Mouse (Mus musculus) MEL (cell line): ENCODE results near the gene Tppp3. TPM values are rescaled to one million over a fixed set of nuclear protein-coding genes. Genes with fewer than 3 reads are reported as not detected.

ENCODE experiments used
- DNase-seq: peaks from one replicate; pipeline ENCODE4 v3.0.0; 2011; ENCODE audit warnings: low read depth, low spot score
- H3K27ac ChIP-seq: 2 replicates; pipeline ENCODE4 v1.5.1; 2012; ENCODE audit warnings: low read depth, mild to moderate bottlenecking, control low read depth, low read length, moderate library complexity; ENCODE audit not compliant: control insufficient read depth
- H3K27me3 ChIP-seq, 2 experiments: fragments of 150-350 bp in 1 of 2; sonication (generic) in 1 of 2; 2 replicates each; pipeline ENCODE4 v1.6.1; 2012; ENCODE audit warnings: low read length in 2 of 2, mild to moderate bottlenecking in 2 of 2, improper control_type of control experiment in 1 of 2, moderate library complexity in 1 of 2; ENCODE audit not compliant: insufficient read depth in 2 of 2, control insufficient read depth in 1 of 2
- H3K36me3 ChIP-seq, 2 experiments: 2 replicates each; pipeline ENCODE4 v1.6.1; 2012 to 2014; ENCODE audit warnings: low read length in 2 of 2, improper control_type of control experiment in 1 of 2, inconsistent platforms in 1 of 2, mild to moderate bottlenecking in 1 of 2; ENCODE audit not compliant: insufficient read depth in 2 of 2, control insufficient read depth in 1 of 2
- H3K4me1 ChIP-seq, 2 experiments: fragments of 150-350 bp in 1 of 2; sonication (generic) in 1 of 2; 2 replicates each; pipeline ENCODE4 v1.6.1; 2012; ENCODE audit warnings: low read length in 2 of 2, improper control_type of control experiment in 1 of 2, mild to moderate bottlenecking in 1 of 2; ENCODE audit not compliant: insufficient read depth in 2 of 2, control insufficient read depth in 1 of 2
- H3K4me3 ChIP-seq, 2 experiments: fragments of 150-350 bp in 1 of 2; sonication (generic) in 1 of 2; 2 replicates each; pipeline ENCODE4 v1.5.1; 2012; ENCODE audit warnings: low read depth in 2 of 2, low read length in 2 of 2, mild to moderate bottlenecking in 2 of 2, moderate library complexity in 2 of 2, control low read depth in 1 of 2, improper control_type of control experiment in 1 of 2; ENCODE audit not compliant: control insufficient read depth in 1 of 2, insufficient read depth in 1 of 2
- H3K79me2 ChIP-seq: 2 replicates; pipeline ENCODE4 v1.6.1; 2012; ENCODE audit warnings: mild to moderate bottlenecking, low read length, moderate library complexity; ENCODE audit not compliant: control insufficient read depth, poor library complexity, insufficient read depth
- H3K9ac ChIP-seq: 2 replicates; pipeline ENCODE4 v1.6.1; 2012; ENCODE audit warnings: low read depth, mild to moderate bottlenecking, control low read depth, low read length, moderate library complexity; ENCODE audit not compliant: control insufficient read depth, poor library complexity, severe bottlenecking
- H3K9me3 ChIP-seq: fragments of 150-350 bp; sonication (generic); replicated peaks from 2 replicates; pipeline ENCODE4 v1.6.1; 2012; ENCODE audit warnings: mild to moderate bottlenecking, low read length, improper control_type of control experiment, moderate library complexity; ENCODE audit not compliant: insufficient read depth
- BHLHE40 ChIP-seq: IDR thresholded peaks from 2 replicates; pipeline ENCODE4 v1.6.1; 2012; ENCODE audit warnings: low read depth, mild to moderate bottlenecking, inconsistent platforms, low read length, improper control_type of control experiment, borderline replicate concordance
- CHD2 ChIP-seq: IDR thresholded peaks from 2 replicates; pipeline ENCODE4 v1.6.1; 2011; ENCODE audit warnings: low read length, improper control_type of control experiment
- CTCF ChIP-seq, 3 experiments: IDR thresholded peaks in 2 of 3; conservative IDR thresholded peaks in 1 of 3; 2 replicates each; pipeline ENCODE4 v1.5.1; 2011 to 2012; ENCODE audit warnings: low read length in 3 of 3, low read depth in 2 of 3, mild to moderate bottlenecking in 2 of 3, improper control_type of control experiment in 1 of 3, inconsistent platforms in 1 of 3, mixed read lengths in 1 of 3, moderate library complexity in 1 of 3; ENCODE audit not compliant: control insufficient read depth in 1 of 3, insufficient read depth in 1 of 3, poor library complexity in 1 of 3, severe bottlenecking in 1 of 3
- E2F4 ChIP-seq: IDR thresholded peaks from 2 replicates; pipeline ENCODE4 v1.6.1; 2011; ENCODE audit warnings: low read depth, low read length, improper control_type of control experiment, borderline replicate concordance
- ETS1 ChIP-seq: IDR thresholded peaks from 2 replicates; pipeline ENCODE4 v1.6.1; 2012; ENCODE audit warnings: low read depth, mild to moderate bottlenecking, inconsistent platforms, low read length, improper control_type of control experiment, moderate library complexity
- HCFC1 ChIP-seq: IDR thresholded peaks from 2 replicates; pipeline ENCODE4 v1.6.1; 2012; ENCODE audit warnings: low read depth, mild to moderate bottlenecking, inconsistent platforms, low read length, improper control_type of control experiment, moderate library complexity
- JUND ChIP-seq: IDR thresholded peaks from 2 replicates; pipeline ENCODE4 v1.6.1; 2011; ENCODE audit warnings: low read depth, mild to moderate bottlenecking, improper control_type of control experiment, low read length
- MAFK ChIP-seq: IDR thresholded peaks from 2 replicates; pipeline ENCODE4 v1.6.1; 2011; ENCODE audit warnings: low read depth, mild to moderate bottlenecking, low read length, improper control_type of control experiment, borderline replicate concordance
- MAX ChIP-seq: IDR thresholded peaks from 2 replicates; pipeline ENCODE4 v1.6.1; 2011; ENCODE audit warnings: low read length, improper control_type of control experiment
- MXI1 ChIP-seq: IDR thresholded peaks from 2 replicates; pipeline ENCODE4 v1.6.1; 2011; ENCODE audit warnings: mild to moderate bottlenecking, low read depth, low read length, improper control_type of control experiment
- NELFE ChIP-seq: IDR thresholded peaks from 2 replicates; pipeline ENCODE4 v1.6.1; 2011; ENCODE audit warnings: low read depth, low read length, improper control_type of control experiment
- NRF1 ChIP-seq: IDR thresholded peaks from 2 replicates; pipeline ENCODE4 v1.6.1; 2014; ENCODE audit warnings: low read depth, mild to moderate bottlenecking, inconsistent platforms, low read length, improper control_type of control experiment, moderate library complexity; ENCODE audit not compliant: poor library complexity, insufficient read depth, severe bottlenecking
- POLR2A ChIP-seq, 2 experiments: IDR thresholded peaks; 2 replicates each; pipeline ENCODE4 v1.6.1; 2011 to 2012; ENCODE audit warnings: low read length in 2 of 2, mild to moderate bottlenecking in 2 of 2, control low read depth in 1 of 2, improper control_type of control experiment in 1 of 2, low read depth in 1 of 2, moderate library complexity in 1 of 2; ENCODE audit not compliant: control insufficient read depth in 1 of 2, insufficient read depth in 1 of 2, poor library complexity in 1 of 2
- POLR2AphosphoS2 ChIP-seq: IDR thresholded peaks from 2 replicates; pipeline ENCODE4 v1.6.1; 2011; ENCODE audit warnings: low read length, improper control_type of control experiment
- POLR2AphosphoS5 ChIP-seq: IDR thresholded peaks from 2 replicates; pipeline ENCODE4 v1.6.1; 2012; ENCODE audit warnings: low read depth, borderline replicate concordance, mild to moderate bottlenecking, inconsistent platforms, low read length, moderate library complexity, mixed read lengths
- RAD21 ChIP-seq: IDR thresholded peaks from 2 replicates; pipeline ENCODE4 v1.6.1; 2011; ENCODE audit warnings: mild to moderate bottlenecking, low read depth, low read length, improper control_type of control experiment
- RCOR1 ChIP-seq: IDR thresholded peaks from 2 replicates; pipeline ENCODE4 v1.6.1; 2012; ENCODE audit warnings: low read depth, mild to moderate bottlenecking, inconsistent platforms, low read length, improper control_type of control experiment
- SIN3A ChIP-seq: IDR thresholded peaks from 2 replicates; pipeline ENCODE4 v1.6.1; 2012; ENCODE audit warnings: low read length, improper control_type of control experiment, inconsistent platforms
- SMC3 ChIP-seq: IDR thresholded peaks from 2 replicates; pipeline ENCODE4 v1.6.1; 2011; ENCODE audit warnings: low read depth, low read length, improper control_type of control experiment
- TCF12 ChIP-seq: IDR thresholded peaks from 2 replicates; pipeline ENCODE4 v1.6.1; 2014; ENCODE audit warnings: low read depth, mild to moderate bottlenecking, inconsistent platforms, low read length, improper control_type of control experiment, moderate library complexity
- USF2 ChIP-seq, 2 experiments: IDR thresholded peaks; 2 replicates each; pipeline ENCODE4 v1.6.1; 2011 to 2012; ENCODE audit warnings: improper control_type of control experiment in 2 of 2, low read length in 2 of 2, borderline replicate concordance in 1 of 2, inconsistent platforms in 1 of 2, low read depth in 1 of 2, mild to moderate bottlenecking in 1 of 2; ENCODE audit not compliant: insufficient read depth in 1 of 2
- ZC3H11A ChIP-seq: IDR thresholded peaks from 2 replicates; pipeline ENCODE4 v1.6.1; 2012; ENCODE audit warnings: low read depth, mild to moderate bottlenecking, inconsistent platforms, low read length, improper control_type of control experiment
- ZKSCAN1 ChIP-seq: IDR thresholded peaks from 2 replicates; pipeline ENCODE4 v1.6.1; 2012; ENCODE audit warnings: low read depth, mild to moderate bottlenecking, inconsistent platforms, low read length, improper control_type of control experiment, moderate library complexity
- ZNF384 ChIP-seq: IDR thresholded peaks from 2 replicates; pipeline ENCODE4 v1.6.1; 2012; ENCODE audit warnings: low read depth, mild to moderate bottlenecking, inconsistent platforms, low read length, improper control_type of control experiment
- polyA plus RNA-seq, 2 experiments: library from polyadenylated mRNA; stranded (reverse) in 1 of 2; unstranded in 1 of 2; fragments of >175 nt in 1 of 2; fragments of >200 nt in 1 of 2; gene quantifications; 2 replicates each; pipeline versions ENCODE4 v1.2.1 to v1.2.4; 2012; ENCODE audit warnings: low replicate concordance in 2 of 2, low read depth in 1 of 2; ENCODE audit not compliant: insufficient read length in 2 of 2, insufficient read depth in 1 of 2, missing spikeins in 1 of 2
- total RNA-seq: library from RNA; depleted of rRNA; stranded (reverse); fragments of 300-350 nt; gene quantifications from 2 replicates; pipeline ENCODE4 v1.2.3, GENCODE M21; 2012

Tppp3 gene
- total and polyA plus RNA-seq, 3 experiments, result 0.81 to 1.7 TPM; not detected in 1

- no peak for DNase-seq
Measured at GRCm38 (mm10) chr8:105442661-105443060, 28.7 kb downstream of the Tppp3 start.

GRCm38 (mm10) chr8:105441433-105441832, 29.9 kb downstream of the Tppp3 start:
- Histone ChIP-seq H3K9ac (no peak overlapping the region), H3K36me3 (no peaks in the 10 kb centered on the region), H3K27ac (no peak overlapping the region), H3K79me2 (no peaks in the 10 kb centered on the region), H3K4me3 (no peak overlapping the region), H3K27me3 (peaks cover 17% of the 10 kb centered on the region in 2 experiments), H3K4me1 (no peaks in the 10 kb centered on the region), H3K9me3 (no peaks in the 10 kb centered on the region)
- DNase-seq, result peak; percentile 71
- TF ChIP-seq RAD21 (peak; percentile 27), NRF1 (no peak), TCF12 (no peak), RCOR1 (no peak), CHD2 (no peak), JUND (no peak), E2F4 (no peak), SMC3 (peak; percentile 71), ZNF384 (no peak), CTCF (IDR thresholded peaks at IDR 0.05 in 2 of 3, conservative IDR thresholded peaks at IDR 0.05 in 1 of 3; ENCODE audit: control insufficient read depth in 1 of 3, insufficient read depth in 1 of 3, low read depth in 2 of 3, low read length in 3 of 3, poor library complexity in 1 of 3, severe bottlenecking in 1 of 3) (peak; percentile 70 to 80 (median 78)), HCFC1 (no peak), MAFK (no peak)

More at GRCm38 (mm10) chr8:105442661-105443060, 28.7 kb downstream of the Tppp3 start:
- TF ChIP-seq MXI1, result no peak
- no peak for TF ChIP-seq SIN3A
- TF ChIP-seq ZKSCAN1, result no peak
- no peak for TF ChIP-seq BHLHE40
- TF ChIP-seq CHD2, result no peak
- TF ChIP-seq NELFE, result no peak
- Histone ChIP-seq H3K36me3 (no peaks in the 10 kb centered on the region), H3K27ac (no peak overlapping the region), H3K79me2 (no peaks in the 10 kb centered on the region), H3K9me3 (no peaks in the 10 kb centered on the region), H3K4me1 (no peaks in the 10 kb centered on the region), H3K27me3 (peaks cover 12 to 17% of the 10 kb centered on the region in 2 experiments), H3K4me3 (no peak overlapping the region), H3K9ac (no peak overlapping the region)

- Histone ChIP-seq H3K27me3 (peaks cover 17 to 27% of the 10 kb centered on the region in 2 experiments), H3K4me1 (no peaks in the 10 kb centered on the region)
- TF ChIP-seq POLR2A (IDR thresholded peaks at IDR 0.05; ENCODE audit: control insufficient read depth in 1 of 2, insufficient read depth in 1 of 2, low read depth in 1 of 2, low read length in 2 of 2, poor library complexity in 1 of 2) (no peak), MAX (no peak), CTCF (IDR thresholded peaks at IDR 0.05 in 2 of 3, conservative IDR thresholded peaks at IDR 0.05 in 1 of 3; ENCODE audit: control insufficient read depth in 1 of 3, insufficient read depth in 1 of 3, low read depth in 2 of 3, low read length in 3 of 3, poor library complexity in 1 of 3, severe bottlenecking in 1 of 3) (peak; percentile 59 to 74 (median 73)), USF2 (IDR thresholded peaks at IDR 0.05; ENCODE audit: borderline replicate concordance in 1 of 2, insufficient read depth in 1 of 2, low read depth in 1 of 2, low read length in 2 of 2) (no peak), CHD2 (no peak), POLR2AphosphoS5 (no peak), POLR2AphosphoS2 (no peak), SIN3A (no peak), SMC3 (peak; percentile 73), ZKSCAN1 (no peak), ETS1 (no peak), TCF12 (no peak), ZC3H11A (peak; percentile 55; the same call in 1 of the 2 replicates), NELFE (no peak), MAFK (no peak), NRF1 (no peak), BHLHE40 (no peak), RAD21 (peak; percentile 68)
Measured at GRCm38 (mm10) chr8:105438865-105439264, 32.5 kb downstream of the Tppp3 start.

More at GRCm38 (mm10) chr8:105438865-105439264, 32.5 kb downstream of the Tppp3 start:
- Histone ChIP-seq H3K27ac (no peak overlapping the region), H3K79me2 (no peaks in the 10 kb centered on the region), H3K36me3 (no peaks in the 10 kb centered on the region), H3K9me3 (no peaks in the 10 kb centered on the region), H3K9ac (no peak overlapping the region), H3K4me3 (no peak overlapping the region)
- peak; percentile 86 for DNase-seq
